Mouse (Mus musculus): ENCODE results near the gene Apc2.

DNA sequence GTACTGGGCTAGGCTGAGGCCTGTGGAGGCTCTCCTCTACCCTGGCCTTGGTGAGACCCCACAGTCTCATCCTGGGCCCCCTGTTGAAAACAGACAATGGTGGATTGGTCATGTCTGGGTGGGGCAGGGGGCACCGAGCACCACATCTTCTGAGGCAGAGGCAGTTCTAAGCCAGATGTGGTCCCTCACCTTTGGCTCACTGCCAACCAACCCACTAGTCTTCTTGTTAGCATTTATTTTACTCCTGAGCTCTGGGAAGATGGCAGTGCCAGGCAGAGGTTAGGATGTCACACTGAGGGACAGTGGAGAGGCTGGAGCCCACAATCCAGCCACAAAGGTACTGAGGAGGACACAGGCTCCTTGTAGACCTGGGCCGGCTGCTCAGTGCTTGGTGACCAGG is 37.8 kb upstream of the Apc2 start:
- TF ChIP-seq POLR2A (IDR thresholded peaks at IDR 0.05; ENCODE audit: borderline replicate concordance, extremely low read depth, low read depth, low read length) (no peak), CTCF (IDR thresholded peaks at IDR 0.05; ENCODE audit: insufficient read depth, low read length) (no peak)
